Mouse (Mus musculus) right cerebral cortex, postnatal 25 days (tissue): Measurements from ENCODE around the gene Hnrnpa3.
"Not testable (repeated sequence)": the region's sequence is repeated elsewhere in the genome, so short reads cannot be mapped to it uniquely, and the experiment has no call there.

Source experiments
- DNase-seq: peaks from one replicate; pipeline ENCODE4 v3.0.0; 2022

The Hnrnpa3 gene

GRCm38 (mm10) chr2:75658727-75659628 is at the start of gene Hnrnpa3:
Gene Hnrnpa3, plus strand, starts transcription at chr2:75659261.
- peak; percentile 100 for DNase-seq

DNA sequence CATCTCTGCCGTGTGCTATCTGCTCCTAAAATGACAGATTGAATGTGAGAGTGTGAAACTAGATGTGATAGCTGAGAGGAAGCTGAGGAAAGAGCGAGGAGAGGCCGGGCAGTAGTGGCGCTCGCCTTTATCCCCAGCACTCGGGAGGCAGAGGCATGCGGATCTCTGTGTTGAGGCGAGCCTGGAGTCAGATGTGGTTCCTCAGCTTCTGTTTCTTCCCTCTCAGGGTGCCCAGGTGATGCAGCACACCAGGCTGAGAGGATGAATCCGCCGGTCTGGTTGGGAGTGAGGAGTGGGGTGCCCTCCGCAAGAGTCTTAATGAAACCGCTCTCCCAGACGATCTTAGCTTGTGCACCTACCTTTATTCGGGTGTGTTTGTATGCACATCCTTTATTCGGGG is 49.1 kb upstream of the Hnrnpa3 start:
- no peak for DNase-seq

GRCm38 (mm10) chr2:75610602-75611001 is 48.5 kb upstream of the Hnrnpa3 start:
- not testable (repeated sequence) for DNase-seq

GRCm38 (mm10) chr2:75611041-75611805 is 47.8 kb upstream of the Hnrnpa3 start:
- DNase-seq: no peak

DNA sequence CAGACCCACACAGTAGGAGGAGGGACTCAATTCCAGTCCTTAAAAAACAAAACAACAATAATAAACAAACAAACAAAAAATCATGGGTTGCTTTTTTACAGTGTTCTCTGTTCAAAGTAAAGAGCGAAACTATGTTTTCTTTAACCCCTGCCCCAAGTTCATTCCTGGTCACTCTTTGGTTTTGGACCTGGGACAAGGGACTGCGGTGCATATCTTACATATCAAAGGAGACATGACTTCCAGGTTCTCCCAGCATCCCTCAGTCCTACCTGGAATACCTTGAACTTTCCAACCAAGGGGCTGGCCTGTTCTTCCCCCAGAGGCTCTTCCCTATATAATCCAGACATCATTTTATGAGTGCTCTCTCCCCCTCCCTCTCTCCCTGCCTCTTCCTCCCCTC is 47.1 kb upstream of the Hnrnpa3 start:
- DNase-seq: no peak

DNA sequence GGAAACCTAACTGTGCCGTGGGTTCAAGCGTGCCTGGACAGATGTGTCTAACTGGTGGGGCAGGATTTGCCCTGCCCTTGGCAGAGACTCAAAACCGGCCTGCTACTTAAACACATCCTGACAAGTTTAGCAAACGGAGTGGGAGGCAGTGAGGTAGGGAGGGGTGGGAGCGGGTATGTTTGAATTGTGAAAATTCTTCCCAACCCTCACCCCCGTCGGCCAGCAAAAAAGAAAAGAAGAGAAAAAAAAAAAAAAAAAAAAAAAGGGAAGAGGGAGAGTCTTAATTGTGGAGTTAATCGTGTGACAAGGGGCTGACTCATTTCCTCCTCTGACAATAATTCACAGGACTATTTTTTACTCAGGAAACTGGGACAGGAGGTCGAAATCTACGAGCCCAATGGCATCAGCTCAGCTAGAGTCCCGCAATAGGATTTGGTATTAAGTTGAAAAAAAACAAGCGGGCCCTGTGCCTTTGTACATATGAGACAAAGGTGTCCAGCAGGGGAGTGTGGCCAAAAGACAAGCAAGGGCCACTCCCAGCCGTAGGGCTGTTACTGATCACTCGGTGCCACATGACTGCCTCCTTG is 46.0 kb upstream of the Hnrnpa3 start:
- no peak for DNase-seq

- no peak for DNase-seq
These were observed 44.5 kb upstream of the Hnrnpa3 start for GRCm38 (mm10) chr2:75614577-75614976.

GRCm38 (mm10) chr2:75616911-75617310 is 42.1 kb upstream of the Hnrnpa3 start:
- DNase-seq: no peak

GRCm38 (mm10) chr2:75618712-75619111 is 40.3 kb upstream of the Hnrnpa3 start:
- no peak for DNase-seq

DNA sequence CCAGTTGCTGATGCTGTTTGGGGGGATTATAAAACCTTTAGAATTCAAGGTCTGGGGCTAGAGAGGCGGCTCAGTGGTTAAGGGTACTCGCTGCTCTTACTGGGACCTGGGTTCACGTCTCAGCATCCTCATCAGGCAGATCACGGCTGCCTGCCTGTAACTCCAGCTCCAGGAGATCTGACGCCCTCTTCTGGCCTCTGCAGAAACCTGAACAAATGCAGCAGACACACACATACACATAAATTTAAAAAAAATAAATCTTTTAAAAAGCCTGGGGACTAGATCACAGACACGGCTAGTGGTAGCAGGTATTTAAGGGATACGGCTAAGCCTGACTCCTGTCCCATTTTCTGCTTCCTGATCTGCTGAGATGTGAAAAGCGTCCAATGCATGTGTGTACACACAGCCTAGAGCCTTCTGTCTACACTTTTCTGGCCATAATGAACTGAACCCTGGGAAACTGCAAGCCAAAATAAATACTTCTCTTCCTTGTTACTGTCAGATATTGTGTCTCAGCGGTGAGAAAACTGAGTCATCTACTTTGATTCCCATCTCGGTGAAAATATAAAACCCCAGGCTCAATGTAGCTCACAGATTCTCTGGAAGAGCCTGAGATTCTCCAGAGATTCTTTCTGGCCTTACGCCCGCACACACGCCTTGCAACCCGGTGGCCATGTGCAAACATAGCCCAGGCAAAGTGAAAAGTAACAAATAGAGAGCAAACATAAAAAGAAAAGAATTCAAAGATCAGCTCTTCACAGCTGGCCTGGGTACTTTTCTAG is 37.0 kb upstream of the Hnrnpa3 start:
- peak; percentile 10 for DNase-seq

GRCm38 (mm10) chr2:75625086-75625485 is 34.0 kb upstream of the Hnrnpa3 start:
- DNase-seq: no peak

GRCm38 (mm10) chr2:75626597-75627440 is 32.2 kb upstream of the Hnrnpa3 start:
- no peak for DNase-seq

DNA sequence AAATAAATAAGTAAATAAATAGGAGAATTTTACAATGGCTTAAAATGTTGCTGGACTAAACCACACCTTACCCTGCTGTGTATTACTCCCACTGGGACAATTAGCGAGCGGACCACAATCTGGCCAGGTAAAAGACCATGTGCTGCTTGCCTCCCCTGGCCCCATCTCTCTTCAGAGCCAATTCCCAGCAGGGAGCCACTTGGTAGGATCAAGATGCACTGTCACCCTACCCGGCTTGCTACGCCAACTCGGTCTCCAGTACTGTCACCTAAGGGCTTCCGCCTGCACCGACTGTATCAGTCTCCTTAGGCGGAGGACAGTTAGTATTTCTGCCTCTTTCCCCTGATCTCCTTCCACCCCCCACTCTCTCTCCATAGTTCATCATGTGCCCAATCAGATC is 30.6 kb upstream of the Hnrnpa3 start:
- no peak for DNase-seq

DNA sequence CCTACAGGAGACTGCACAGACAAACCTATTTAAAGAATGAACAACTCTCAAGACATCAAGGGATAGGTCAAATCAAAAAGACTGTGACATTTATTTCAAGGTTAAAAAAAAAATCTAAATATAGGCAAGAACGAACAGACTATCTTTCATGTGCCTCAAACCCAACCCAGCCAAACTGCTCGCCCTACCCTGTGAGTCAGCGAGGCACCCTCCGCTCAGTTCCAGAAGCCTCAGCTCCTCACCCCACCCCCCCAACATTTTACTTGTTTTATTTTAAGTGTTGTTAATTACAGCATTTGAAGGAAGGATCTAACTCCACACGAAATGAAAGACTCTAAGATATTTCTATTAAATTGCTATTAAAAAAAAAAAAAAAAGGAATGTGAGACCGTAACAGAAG is 27.6 kb upstream of the Hnrnpa3 start:
- DNase-seq: no peak

DNA sequence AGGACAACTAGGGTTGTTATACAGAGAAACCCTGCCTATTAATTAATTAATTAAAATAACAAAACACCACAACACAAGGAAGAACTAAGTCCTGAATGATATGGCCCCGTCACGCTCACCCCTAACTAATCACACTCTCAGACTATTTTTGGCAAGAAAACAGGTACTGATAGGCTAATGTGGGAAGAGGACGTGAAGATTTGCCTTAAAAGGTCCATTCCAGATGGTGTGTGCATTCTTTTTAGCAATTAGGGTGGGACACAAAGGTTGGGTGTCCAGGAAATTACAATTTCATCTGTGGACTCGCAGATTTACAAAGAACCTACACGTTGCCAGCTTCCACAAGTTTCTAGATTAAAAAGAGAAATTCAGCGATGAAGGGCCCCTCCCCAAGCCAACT is 27.0 kb upstream of the Hnrnpa3 start:
- no peak for DNase-seq

- DNase-seq: no peak
These were observed 26.3 kb upstream of the Hnrnpa3 start for GRCm38 (mm10) chr2:75632721-75633181.

DNA sequence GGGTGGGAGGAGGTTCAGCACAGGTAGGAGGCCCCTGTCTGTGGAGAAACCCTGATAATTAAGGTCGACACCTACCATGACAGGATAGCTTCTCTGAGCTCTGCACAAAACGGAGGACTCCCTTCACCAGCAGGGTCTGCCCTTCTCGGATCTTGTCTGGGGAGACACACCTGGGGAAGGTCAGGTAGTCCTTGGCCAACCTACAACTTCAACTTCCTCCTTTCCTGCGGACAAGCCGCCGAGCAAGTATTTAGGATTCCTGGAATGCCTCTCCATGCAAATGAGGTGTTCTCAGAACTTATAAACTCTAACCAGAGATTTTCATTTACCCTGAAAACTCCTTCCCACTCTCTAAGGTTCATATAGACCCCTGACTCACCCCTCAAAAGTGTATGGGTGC is 25.7 kb upstream of the Hnrnpa3 start:
- DNase-seq: no peak

DNA sequence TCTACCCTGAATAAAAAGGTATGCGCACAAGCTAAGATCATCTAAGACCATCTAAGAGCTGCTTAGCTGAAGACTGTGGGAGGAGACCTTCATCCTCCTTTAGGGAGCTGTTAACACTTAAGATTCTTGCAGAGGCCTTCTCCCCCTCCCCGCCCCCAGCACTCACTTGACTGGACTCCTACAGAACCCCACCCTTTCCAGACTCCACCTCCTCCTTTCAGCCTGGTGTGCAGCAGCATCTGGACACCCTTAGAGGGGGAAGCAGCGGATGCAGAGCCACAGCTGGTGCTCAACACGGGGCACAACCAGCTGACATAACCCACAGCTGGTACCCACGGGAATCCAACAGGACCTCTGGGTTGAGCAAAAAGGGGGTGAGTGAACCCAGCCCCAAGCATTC is 25.3 kb upstream of the Hnrnpa3 start:
- no peak for DNase-seq

- not testable (repeated sequence) for DNase-seq
These were observed 24.6 kb upstream of the Hnrnpa3 start for GRCm38 (mm10) chr2:75634431-75634830.

- no peak for DNase-seq
These were observed 22.6 kb upstream of the Hnrnpa3 start for GRCm38 (mm10) chr2:75636261-75637054.

- DNase-seq: not testable (repeated sequence)
These were observed 22.1 kb upstream of the Hnrnpa3 start for GRCm38 (mm10) chr2:75637055-75637304.
